Mouse (Mus musculus): ENCODE results near the gene Hdac2.

DNA sequence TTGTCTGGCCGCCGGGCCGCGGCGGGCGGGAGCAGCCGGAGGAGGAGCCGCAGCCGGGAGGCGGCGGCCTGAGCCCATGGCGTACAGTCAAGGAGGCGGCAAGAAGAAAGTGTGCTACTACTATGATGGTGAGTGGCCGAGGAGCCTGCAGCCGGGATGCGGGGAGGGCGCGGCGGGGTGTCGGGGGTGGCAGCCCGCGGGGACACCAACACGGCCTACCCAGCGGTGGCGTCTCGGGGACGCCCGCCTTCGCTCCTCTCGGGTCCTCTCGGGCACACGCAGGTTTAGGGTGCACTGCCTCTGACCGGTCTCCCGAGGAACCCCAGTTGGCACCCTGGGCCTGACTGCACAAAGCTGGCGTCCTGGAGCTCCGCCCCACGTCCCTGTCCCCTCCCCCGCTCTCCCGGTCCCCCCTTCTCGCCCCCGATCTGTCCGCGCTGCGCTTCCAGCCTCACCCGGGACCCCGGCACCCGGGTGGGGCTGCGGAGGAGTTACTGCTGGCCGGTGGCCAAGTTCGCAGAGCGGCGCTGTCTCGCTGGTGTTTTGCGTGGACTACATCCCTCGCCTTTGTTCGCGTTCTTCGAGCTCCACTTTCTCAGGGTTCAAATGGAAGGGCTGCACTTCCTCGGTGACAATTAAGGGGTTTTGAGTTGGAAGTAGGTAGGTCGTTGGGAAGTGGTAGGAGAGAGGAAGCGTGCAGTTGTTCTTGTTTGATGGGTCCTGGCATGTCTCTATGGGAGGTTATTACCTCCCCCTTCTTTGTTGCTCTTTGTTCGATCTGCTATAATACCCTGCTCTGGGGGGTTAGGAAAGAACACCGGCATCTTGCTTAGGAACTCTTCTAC, 554 bp downstream of the Hdac2 start:
- TF ChIP-seq CTCF (conservative IDR thresholded peaks at IDR 0.05; ENCODE audit: insufficient read depth, insufficient read length, low read depth, low read length) = no peak
- TF ChIP-seq POLR2A (IDR thresholded peaks at IDR 0.05; ENCODE audit: low read depth, low read length) = no peak

All from kidney, adult 2 months (tissue).